Mouse (Mus musculus): ENCODE data around the gene Ptcd2.
"Not testable (repeated sequence)": the region's sequence is repeated elsewhere in the genome, so short reads cannot be mapped to it uniquely, and the experiment has no call there.

Gene Ptcd2

GRCm38 (mm10) chr13:99355072-99355471 lies 10.6 kb upstream of the Ptcd2 start:
- no peak for DNase-seq

- no peak for DNase-seq
Measured at GRCm38 (mm10) chr13:99353490-99353851, 9.0 kb upstream of the Ptcd2 start.

- DNase-seq = peak; percentile 98
Measured at GRCm38 (mm10) chr13:99352758-99353489, 8.4 kb upstream of the Ptcd2 start.

GRCm38 (mm10) chr13:99351596-99351995 lies 7.1 kb upstream of the Ptcd2 start:
- no peak for DNase-seq

- no peak for DNase-seq
Measured at GRCm38 (mm10) chr13:99351186-99351585, 6.7 kb upstream of the Ptcd2 start.

GRCm38 (mm10) chr13:99350009-99350408 lies 5.5 kb upstream of the Ptcd2 start:
- no peak for DNase-seq

GRCm38 (mm10) chr13:99343876-99344598 lies 468 bp downstream of the Ptcd2 start:
- DNase-seq = no peak

GRCm38 (mm10) chr13:99341504-99341903 lies 3.0 kb downstream of the Ptcd2 start:
- DNase-seq = no peak

- no peak for DNase-seq
Measured at GRCm38 (mm10) chr13:99337510-99337909, 7.0 kb downstream of the Ptcd2 start.

- no peak for DNase-seq
Measured at GRCm38 (mm10) chr13:99331255-99331654, 13.2 kb downstream of the Ptcd2 start.

- not testable (repeated sequence) for DNase-seq
Measured at GRCm38 (mm10) chr13:99324337-99324685, 20.2 kb downstream of the Ptcd2 start.

GRCm38 (mm10) chr13:99323632-99324336 lies 20.7 kb downstream of the Ptcd2 start:
- no peak for DNase-seq

GRCm38 (mm10) chr13:99322915-99323314 lies 21.6 kb downstream of the Ptcd2 start:
- not testable (repeated sequence) for DNase-seq

GRCm38 (mm10) chr13:99320453-99320852 lies 24.1 kb downstream of the Ptcd2 start:
- DNase-seq = no peak

GRCm38 (mm10) chr13:99317058-99317457 lies 27.4 kb downstream of the Ptcd2 start:
- DNase-seq = no peak

GRCm38 (mm10) chr13:99316366-99316765 lies 28.1 kb downstream of the Ptcd2 start:
- DNase-seq = no peak

GRCm38 (mm10) chr13:99314657-99315181 lies 29.8 kb downstream of the Ptcd2 start:
- no peak for DNase-seq

GRCm38 (mm10) chr13:99314098-99314497 lies 30.4 kb downstream of the Ptcd2 start:
- DNase-seq = no peak

GRCm38 (mm10) chr13:99308393-99308792 lies 36.1 kb downstream of the Ptcd2 start:
- DNase-seq = no peak

GRCm38 (mm10) chr13:99307930-99308359 lies 36.6 kb downstream of the Ptcd2 start:
- DNase-seq = no peak

- no peak for DNase-seq
Measured at GRCm38 (mm10) chr13:99306164-99306563, 38.3 kb downstream of the Ptcd2 start.

- no peak for DNase-seq
Measured at GRCm38 (mm10) chr13:99305186-99305585, 39.3 kb downstream of the Ptcd2 start.

- DNase-seq = no peak
Measured at GRCm38 (mm10) chr13:99304365-99304764, 40.1 kb downstream of the Ptcd2 start.

GRCm38 (mm10) chr13:99303846-99304245 lies 40.7 kb downstream of the Ptcd2 start:
- no peak for DNase-seq

Measured in cerebellum, adult 9-11 months (tissue).